Mouse (Mus musculus) C2C12 (cell line): ENCODE data around the gene Hapln2. TPM values are rescaled to one million over a fixed set of nuclear protein-coding genes. Genes with fewer than 3 reads are reported as not detected.

ENCODE experiments used
- H3K27me3 ChIP-seq: one replicate; pipeline ENCODE4 v1.6.1; 2011; ENCODE audit not compliant: control insufficient read depth, insufficient read depth, insufficient read length
- H3K36me3 ChIP-seq: one replicate; pipeline ENCODE4 v1.6.1; 2011; ENCODE audit not compliant: control insufficient read depth, insufficient read depth
- H3K4me3 ChIP-seq: one replicate; pipeline ENCODE4 v1.5.1; 2011; ENCODE audit warnings: mild to moderate bottlenecking, control low read depth; ENCODE audit not compliant: poor library complexity, insufficient read depth, severe bottlenecking
- H3K79me2 ChIP-seq: one replicate; pipeline ENCODE4 v1.6.1; 2011; ENCODE audit not compliant: control insufficient read depth, insufficient read depth
- H3K79me3 ChIP-seq: one replicate; pipeline ENCODE4 v1.6.1; 2011; ENCODE audit warnings: low read depth, control low read depth
- H3ac ChIP-seq: one replicate; pipeline ENCODE3; 2011; ENCODE audit warnings: low read depth; ENCODE audit not compliant: control insufficient read depth, insufficient read length
- CEBPB ChIP-seq: IDR thresholded peaks from one replicate; pipeline ENCODE4 v1.6.1; 2011; ENCODE audit warnings: low read depth, mild to moderate bottlenecking, control low read depth, moderate library complexity
- CTCF ChIP-seq: IDR thresholded peaks from one replicate; pipeline ENCODE4 v1.5.1; 2011; ENCODE audit not compliant: control insufficient read depth, insufficient read depth, insufficient read length
- FOSL1 ChIP-seq: IDR thresholded peaks from one replicate; pipeline ENCODE4 v1.8.0; 2011; ENCODE audit warnings: mild to moderate bottlenecking, low read length; ENCODE audit not compliant: poor library complexity, insufficient read depth, severe bottlenecking
- MAX ChIP-seq: IDR thresholded peaks from one replicate; pipeline ENCODE4 v1.6.1; 2011; ENCODE audit warnings: mild to moderate bottlenecking, control low read depth
- MYOD1 ChIP-seq: IDR thresholded peaks from one replicate; pipeline ENCODE4 v1.6.1; 2011; ENCODE audit warnings: low read depth; ENCODE audit not compliant: control insufficient read depth, insufficient read length
- MYOG ChIP-seq: IDR thresholded peaks from one replicate; pipeline ENCODE4 v1.6.1; 2011; ENCODE audit not compliant: control insufficient read depth, insufficient read length; ENCODE audit errors: extremely low read depth
- USF1 ChIP-seq: IDR thresholded peaks from one replicate; pipeline ENCODE4 v1.6.1; 2011; ENCODE audit warnings: low read depth, mild to moderate bottlenecking, control low read depth, moderate library complexity
- polyA plus RNA-seq: library from polyadenylated mRNA; unstranded; fragments of >200 nt; fragmentation: generic; extraction: Trizol; gene quantifications from one replicate; pipeline ENCODE4 v1.2.1, GENCODE M21; 2012; ENCODE audit warnings: missing spikeins

Hapln2 gene
- polyA plus RNA-seq, 1 experiment, result not detected

- H3K4me3 ChIP-seq, result no peak overlapping the region
- H3ac ChIP-seq, result no peak overlapping the region
- TF ChIP-seq FOSL1, result no peak
- no peak for TF ChIP-seq MYOD1
- no peak for TF ChIP-seq MAX
- peaks cover 87% of the 10 kb centered on the region for H3K27me3 ChIP-seq
- H3K36me3 ChIP-seq, result no peaks in the 10 kb centered on the region
- H3K79me3 ChIP-seq, result no peaks in the 10 kb centered on the region
- no peaks in the 10 kb centered on the region for H3K79me2 ChIP-seq
Observed at GRCm38 (mm10) chr3:87999243-87999895, 28.0 kb downstream of the Hapln2 start.

- Histone ChIP-seq H3K79me3 (no peaks in the 10 kb centered on the region), H3K79me2 (no peaks in the 10 kb centered on the region), H3ac (no peak overlapping the region), H3K36me3 (no peaks in the 10 kb centered on the region), H3K27me3 (peaks cover 86% of the 10 kb centered on the region), H3K4me3 (no peak overlapping the region)
- no peak for TF ChIP-seq CTCF
- no peak for TF ChIP-seq USF1
- TF ChIP-seq CEBPB, result no peak
- TF ChIP-seq MAX, result no peak
- TF ChIP-seq FOSL1, result no peak
Observed at GRCm38 (mm10) chr3:87998747-87999146, 28.6 kb downstream of the Hapln2 start.

- Histone ChIP-seq H3K79me2 (no peaks in the 10 kb centered on the region), H3K79me3 (no peaks in the 10 kb centered on the region), H3K27me3 (peaks cover 72% of the 10 kb centered on the region), H3K36me3 (no peaks in the 10 kb centered on the region), H3ac (no peak overlapping the region), H3K4me3 (no peak overlapping the region)
- TF ChIP-seq CEBPB, result no peak
- TF ChIP-seq MYOG, result no peak
- TF ChIP-seq MAX, result no peak
Observed at GRCm38 (mm10) chr3:87996971-87997614, 30.3 kb downstream of the Hapln2 start.

GRCm38 (mm10) chr3:87996401-87996800, 31.0 kb downstream of the Hapln2 start:
- Histone ChIP-seq H3K79me2 (no peaks in the 10 kb centered on the region), H3ac (no peak overlapping the region), H3K27me3 (peaks cover 65% of the 10 kb centered on the region), H3K4me3 (no peak overlapping the region), H3K79me3 (no peaks in the 10 kb centered on the region), H3K36me3 (no peaks in the 10 kb centered on the region)
- TF ChIP-seq MAX (no peak), FOSL1 (no peak), MYOD1 (no peak), CTCF (no peak), CEBPB (no peak), MYOG (no peak), USF1 (no peak)

- Histone ChIP-seq H3ac (no peak overlapping the region), H3K79me3 (no peaks in the 10 kb centered on the region), H3K27me3 (peaks cover 54% of the 10 kb centered on the region), H3K79me2 (no peaks in the 10 kb centered on the region), H3K4me3 (no peak overlapping the region), H3K36me3 (no peaks in the 10 kb centered on the region)
- TF ChIP-seq USF1, result no peak
- no peak for TF ChIP-seq FOSL1
- no peak for TF ChIP-seq MYOD1
- no peak for TF ChIP-seq MYOG
- no peak for TF ChIP-seq MAX
- TF ChIP-seq CTCF, result no peak
- TF ChIP-seq CEBPB, result no peak
Observed at GRCm38 (mm10) chr3:87995331-87995730, 32.1 kb downstream of the Hapln2 start.

- Histone ChIP-seq H3K27me3 (peaks cover 35% of the 10 kb centered on the region), H3K79me3 (no peaks in the 10 kb centered on the region), H3K4me3 (no peak overlapping the region), H3K79me2 (no peaks in the 10 kb centered on the region), H3ac (no peak overlapping the region), H3K36me3 (no peaks in the 10 kb centered on the region)
- TF ChIP-seq CEBPB, result no peak
- no peak for TF ChIP-seq MYOG
- no peak for TF ChIP-seq USF1
- TF ChIP-seq MYOD1, result no peak
- no peak for TF ChIP-seq CTCF
- no peak for TF ChIP-seq FOSL1
- TF ChIP-seq MAX, result no peak
Observed at GRCm38 (mm10) chr3:87993436-87993835, 33.9 kb downstream of the Hapln2 start.
